Mouse (Mus musculus): ENCODE data around the gene Tspan2.

DNA sequence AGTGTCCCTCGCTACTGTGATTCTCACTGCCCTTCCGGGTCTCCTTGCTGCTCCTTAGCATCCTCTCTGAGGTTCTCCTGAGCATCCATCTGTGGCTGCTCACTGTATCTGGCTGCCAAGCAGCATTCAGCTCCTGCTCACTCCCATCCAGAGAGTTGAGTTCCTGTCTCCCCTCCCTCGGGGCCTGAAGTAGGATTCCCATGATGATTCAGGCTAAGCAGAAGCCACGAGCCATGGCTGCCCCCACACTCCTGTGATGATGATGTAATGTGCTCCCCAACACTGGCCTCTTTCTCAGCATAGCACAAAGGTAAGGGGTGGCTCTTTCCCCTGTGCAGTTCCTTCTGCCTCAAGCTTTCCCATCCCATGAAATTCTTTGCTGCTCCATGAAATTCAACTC is 11.8 kb downstream of the Tspan2 start:
- TF ChIP-seq MYOG (IDR thresholded peaks at IDR 0.05; ENCODE audit: control insufficient read depth in 1 of 3, insufficient read depth in 1 of 3, insufficient read length in 2 of 3, low read depth in 2 of 3) (no peak), USF1 (IDR thresholded peaks at IDR 0.05; ENCODE audit: low read depth) (no peak), POLR2A (IDR thresholded peaks at IDR 0.05; ENCODE audit: insufficient read length, low read depth) (no peak), MAX (IDR thresholded peaks at IDR 0.05; ENCODE audit: low read depth) (no peak), E2F4 (IDR thresholded peaks at IDR 0.05; ENCODE audit: insufficient read depth) (no peak), TCF12 (IDR thresholded peaks at IDR 0.05; ENCODE audit: insufficient read depth, poor library complexity, severe bottlenecking) (no peak), CEBPB (IDR thresholded peaks at IDR 0.05; ENCODE audit: insufficient read depth, poor library complexity, severe bottlenecking) (no peak), SRF (IDR thresholded peaks at IDR 0.05; ENCODE audit: control insufficient read depth, insufficient read length, low read depth) (no peak), MYOD1 (IDR thresholded peaks at IDR 0.05; ENCODE audit: control insufficient read depth in 1 of 3, insufficient read length in 2 of 3, low read depth in 2 of 3) (no peak), REST (IDR thresholded peaks at IDR 0.05; ENCODE audit: insufficient read depth, insufficient read length) (no peak), POLR2AphosphoS2 (IDR thresholded peaks at IDR 0.05; ENCODE audit: insufficient read length, low read depth) (no peak)
